Mouse (Mus musculus): ENCODE data around the gene Mrps17.
A peak's percentile ranks its signal among the peaks of the same experiment; 100 is the strongest.

Mrps17 gene

GRCm38 (mm10) chr5:129742903-129743488 lies 27.7 kb downstream of the Mrps17 start:
- DNase-seq, result no peak

- no peak for DNase-seq
Measured at GRCm38 (mm10) chr5:129744050-129744449, 28.8 kb downstream of the Mrps17 start.

GRCm38 (mm10) chr5:129756886-129757285 lies 41.6 kb downstream of the Mrps17 start:
- no peak for DNase-seq

DNA sequence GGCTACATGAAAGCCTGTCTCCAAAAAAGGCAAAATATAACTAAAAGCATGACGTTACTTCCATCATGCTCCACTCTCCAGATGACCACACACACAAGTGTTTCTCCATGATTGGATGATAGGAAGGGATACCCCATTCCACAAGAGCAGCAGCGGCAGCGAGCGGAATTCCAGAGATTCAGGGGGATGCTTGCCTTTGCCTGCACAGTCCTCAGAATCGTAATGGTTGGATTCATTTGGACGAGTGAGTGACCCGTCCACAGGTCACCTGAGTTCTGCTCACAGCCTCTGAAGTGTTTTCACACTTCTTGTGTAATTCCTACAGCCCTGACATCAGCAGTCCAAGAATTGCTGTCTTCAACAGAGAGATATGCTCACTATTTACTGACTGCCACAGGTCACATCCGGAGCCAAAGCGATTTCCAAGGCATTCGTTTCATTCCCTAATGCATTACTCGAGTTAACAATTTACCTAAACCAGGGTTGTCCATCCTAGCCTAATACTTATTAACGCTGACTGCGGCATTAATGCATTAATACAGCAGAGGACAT lies 44.7 kb downstream of the Mrps17 start:
- DNase-seq, result no peak

DNA sequence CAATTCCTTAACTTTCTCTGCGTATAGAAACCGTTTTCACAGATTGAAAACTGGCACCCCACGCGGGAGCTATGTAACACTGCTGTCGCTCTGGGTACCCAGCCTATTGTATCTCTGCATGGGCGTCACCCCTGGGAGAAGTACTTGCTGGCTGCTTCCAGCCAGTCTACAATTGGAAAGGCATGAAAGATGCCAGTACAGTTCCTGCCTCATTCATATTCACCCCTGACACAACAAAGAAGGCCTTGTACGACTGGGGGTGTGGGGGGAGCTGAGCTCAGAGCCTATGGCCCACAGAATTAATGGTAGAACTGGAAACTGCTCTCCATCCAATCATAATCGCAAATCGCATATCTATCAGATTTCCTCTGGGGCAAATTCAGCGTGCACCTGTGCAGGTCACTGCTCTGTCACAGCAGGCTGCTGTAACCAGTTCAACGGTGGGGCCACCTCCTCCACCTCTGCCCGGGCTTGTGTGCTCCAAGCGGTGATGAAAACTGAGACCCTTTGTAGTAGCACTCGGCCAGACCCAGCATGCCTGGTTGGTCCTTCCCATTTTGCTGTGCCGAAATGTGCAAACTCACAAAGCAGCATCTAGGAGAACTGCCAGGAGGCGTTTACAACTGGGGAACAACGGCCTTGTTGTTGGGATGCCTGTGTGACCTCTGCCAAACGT lies 46.7 kb downstream of the Mrps17 start:
- peak; percentile 67 for DNase-seq

GRCm38 (mm10) chr5:129770443-129771355 lies 55.4 kb downstream of the Mrps17 start:
- no peak for DNase-seq
